Mouse (Mus musculus): ENCODE data around the gene Aff4.
"Not testable (repeated sequence)": the region's sequence is repeated elsewhere in the genome, so short reads cannot be mapped to it uniquely, and the experiment has no call there.

Gene Aff4

DNA sequence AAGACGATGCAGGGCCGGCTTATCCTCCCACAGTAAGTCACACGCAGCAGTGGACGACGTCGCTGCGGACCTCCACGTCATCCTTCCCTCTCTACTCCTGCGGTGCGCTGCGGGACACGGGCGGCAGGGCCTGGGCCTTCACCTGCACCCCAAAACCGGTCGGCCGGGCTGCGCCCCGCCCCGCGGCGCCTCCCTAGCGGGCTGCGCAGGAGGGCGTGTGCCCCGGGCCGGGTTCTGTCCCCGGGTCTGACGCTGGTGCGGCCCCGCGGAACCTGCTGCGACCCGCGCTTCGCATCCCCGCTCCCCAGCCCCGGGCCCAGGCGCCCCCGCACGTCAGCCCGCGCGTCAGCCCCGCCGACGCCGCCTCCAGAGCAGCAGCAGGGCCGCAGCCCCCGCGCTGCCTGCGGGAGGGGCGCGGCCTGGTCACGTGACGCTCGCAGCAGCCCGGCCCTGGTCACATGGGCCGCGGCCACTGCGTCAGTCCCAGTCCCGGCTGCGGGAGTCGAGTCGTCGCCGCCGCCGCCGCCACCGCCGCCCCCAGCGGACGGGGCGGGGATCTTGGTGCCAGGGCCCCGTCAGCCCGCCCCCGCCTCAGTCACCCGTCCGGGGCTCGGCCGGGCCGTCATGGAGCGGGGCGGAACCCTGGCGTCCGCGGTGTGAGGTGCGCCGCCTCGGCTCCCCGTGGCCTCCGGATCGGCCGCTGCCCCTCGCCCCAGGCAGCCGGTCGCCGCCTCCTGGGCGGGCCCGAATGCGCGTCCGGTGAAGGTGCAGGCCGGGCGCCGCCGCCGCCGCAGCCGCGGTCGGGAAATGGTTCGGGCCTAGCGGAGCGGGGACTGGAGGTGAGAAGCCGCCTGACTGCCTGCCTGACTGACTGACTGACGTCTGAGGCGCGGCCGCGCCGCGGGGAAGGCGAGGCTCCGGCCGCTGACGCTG lies at the start of gene Aff4:
Gene Aff4 (plus strand): TSS at position 543 of the 933 bp plus-strand sequence.
- peak; percentile 73 to 74 for DNase-seq (ENCODE audit: low spot score in 2 of 2)

DNA sequence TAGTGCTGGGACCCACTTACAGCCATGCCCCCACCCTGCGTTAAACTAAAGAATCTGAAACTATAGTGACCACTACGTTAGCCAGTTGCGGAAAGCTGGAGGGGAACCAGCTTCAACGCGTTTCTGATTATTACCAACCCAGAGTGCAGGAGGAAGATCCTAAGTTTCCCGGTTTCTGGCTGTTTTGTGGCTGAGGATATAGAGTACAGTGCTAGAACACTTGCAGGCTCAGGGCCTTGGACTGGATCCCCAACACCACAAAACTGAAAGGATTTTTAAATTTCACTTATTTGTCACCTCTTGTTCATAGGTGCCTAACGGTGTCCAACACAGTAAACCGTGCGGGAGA lies 49.5 kb upstream of the Aff4 start:
- no peak for DNase-seq (ENCODE audit: low spot score in 2 of 2)

DNA sequence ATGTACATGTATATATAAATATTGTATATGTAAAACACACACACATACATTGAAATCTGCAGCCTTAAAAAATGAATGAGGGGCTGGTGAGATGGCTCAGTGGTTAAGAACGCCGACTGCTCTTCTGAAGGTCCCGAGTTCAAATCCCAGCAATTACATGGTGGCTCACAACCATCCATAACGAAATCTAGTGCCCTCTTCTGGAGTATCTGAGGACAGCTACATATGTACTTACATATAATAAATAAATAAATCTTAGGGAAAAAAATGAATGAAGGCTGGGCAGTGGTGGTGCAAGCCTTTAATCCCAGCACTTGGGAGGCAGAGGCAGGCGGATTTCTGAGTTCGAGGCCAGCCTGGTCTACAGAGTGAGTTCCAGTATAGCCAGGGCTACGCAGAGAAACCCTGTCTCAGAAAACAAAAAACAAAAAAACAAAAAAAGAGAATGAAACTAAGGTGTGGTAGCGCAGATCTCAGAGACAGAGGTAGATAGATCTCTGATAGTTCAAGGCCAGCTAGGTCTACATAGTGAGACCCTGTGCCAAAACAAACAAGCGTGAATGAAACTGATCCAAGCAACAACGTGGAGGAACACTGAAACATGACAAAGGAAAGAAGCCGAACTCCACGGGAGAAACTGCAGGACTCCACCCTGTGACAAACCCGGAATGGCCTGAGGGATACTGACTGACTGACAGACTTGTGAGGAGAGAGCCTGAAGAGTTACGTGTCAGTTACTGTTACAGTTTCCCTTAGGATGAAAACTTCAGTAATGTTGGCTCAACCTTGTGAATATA lies 46.4 kb upstream of the Aff4 start:
- DNase-seq (ENCODE audit: low spot score in 2 of 2): no peak

GRCm38 (mm10) chr11:53306965-53307364 lies 43.7 kb upstream of the Aff4 start:
- no peak for DNase-seq (ENCODE audit: low spot score in 2 of 2)

GRCm38 (mm10) chr11:53307558-53308065 lies 43.0 kb upstream of the Aff4 start:
- DNase-seq (ENCODE audit: low spot score in 2 of 2): no peak

- DNase-seq (ENCODE audit: low spot score in 2 of 2): no peak
Measured at GRCm38 (mm10) chr11:53308251-53308864, 42.3 kb upstream of the Aff4 start.

DNA sequence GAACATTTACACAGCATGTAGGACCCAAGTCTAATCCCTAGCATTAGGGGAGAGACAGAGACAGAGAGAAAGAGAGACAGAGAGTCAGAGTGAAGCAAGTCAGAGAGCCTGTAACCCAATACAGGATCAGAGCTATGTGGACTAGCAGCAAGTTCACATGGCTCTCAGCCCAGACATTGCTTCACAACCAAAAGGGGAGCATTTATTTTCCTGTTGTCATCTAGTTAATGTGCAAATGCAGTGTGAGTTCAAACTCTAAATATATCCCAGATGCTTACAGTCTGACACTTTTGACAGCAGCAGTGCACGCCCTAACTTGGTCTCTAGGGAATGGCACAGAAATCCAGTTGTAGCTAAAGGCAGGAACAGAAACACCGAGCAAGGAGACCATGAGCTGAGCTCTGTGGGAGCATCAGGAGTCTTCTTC lies 41.7 kb upstream of the Aff4 start:
- no peak for DNase-seq (ENCODE audit: low spot score in 2 of 2)

DNA sequence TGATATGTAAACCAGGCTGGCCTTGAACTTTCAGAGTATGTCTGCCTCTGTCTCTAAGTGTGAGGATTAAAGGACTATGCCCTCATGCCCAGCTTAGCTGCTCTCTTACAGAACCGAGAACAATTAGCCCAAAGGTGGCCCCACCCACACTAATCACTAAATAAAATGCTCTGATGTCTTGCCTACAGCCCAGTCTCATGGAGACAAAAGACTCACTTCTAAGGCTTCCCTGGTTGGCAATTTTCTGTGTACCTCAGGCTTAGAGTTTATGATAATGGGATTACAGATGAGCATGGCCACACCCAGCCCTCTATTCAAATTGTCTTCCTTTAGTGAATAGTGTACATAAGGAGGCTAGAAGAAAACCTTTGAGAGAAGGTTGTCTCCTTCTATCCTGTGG lies 39.2 kb upstream of the Aff4 start:
- no peak for DNase-seq (ENCODE audit: low spot score in 2 of 2)

DNA sequence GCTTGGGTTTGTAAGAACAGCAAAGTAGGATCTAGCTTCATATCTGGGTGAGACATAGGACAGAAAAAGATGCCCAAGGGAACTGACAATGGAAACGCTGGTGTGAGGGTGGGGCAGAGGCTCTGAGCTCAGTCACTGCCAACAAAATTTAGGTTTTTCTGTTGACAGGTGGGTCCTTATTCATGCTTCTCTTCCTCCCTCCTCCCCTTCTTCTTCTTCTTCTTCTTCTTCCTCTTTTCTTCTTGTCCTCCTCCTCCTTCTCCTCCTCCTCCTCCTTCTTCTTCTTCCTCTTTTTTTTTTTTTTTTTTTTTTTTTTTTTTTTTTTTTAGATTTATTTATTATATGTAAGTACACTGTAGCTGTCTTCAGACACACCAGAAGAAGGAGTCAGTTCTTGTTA lies 37.8 kb upstream of the Aff4 start:
- DNase-seq (ENCODE audit: low spot score in 2 of 2): not testable (repeated sequence)

DNA sequence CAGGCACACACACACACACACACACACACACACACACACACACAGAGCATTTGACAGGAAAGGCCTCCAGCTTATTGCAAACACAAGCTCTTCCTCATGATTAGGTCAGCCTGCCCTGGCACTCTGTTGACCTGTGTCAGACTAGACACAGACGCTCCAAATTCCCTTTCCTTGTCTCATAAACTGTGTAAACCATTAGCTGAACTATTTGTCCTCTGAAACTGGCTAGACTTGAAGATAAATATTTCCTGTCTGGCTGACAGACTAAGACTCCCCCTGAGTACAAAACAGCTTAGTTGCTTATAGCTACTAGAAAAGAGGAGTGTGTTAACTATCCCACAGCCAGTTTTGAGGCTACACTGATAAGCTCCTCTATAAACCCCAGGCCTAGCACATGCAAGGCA lies 35.9 kb upstream of the Aff4 start:
- no peak for DNase-seq (ENCODE audit: low spot score in 2 of 2)

- DNase-seq (ENCODE audit: low spot score in 2 of 2): no peak
Measured at GRCm38 (mm10) chr11:53316996-53317395, 33.6 kb upstream of the Aff4 start.

- no peak for DNase-seq (ENCODE audit: low spot score in 2 of 2)
Measured at GRCm38 (mm10) chr11:53318041-53318440, 32.6 kb upstream of the Aff4 start.

DNA sequence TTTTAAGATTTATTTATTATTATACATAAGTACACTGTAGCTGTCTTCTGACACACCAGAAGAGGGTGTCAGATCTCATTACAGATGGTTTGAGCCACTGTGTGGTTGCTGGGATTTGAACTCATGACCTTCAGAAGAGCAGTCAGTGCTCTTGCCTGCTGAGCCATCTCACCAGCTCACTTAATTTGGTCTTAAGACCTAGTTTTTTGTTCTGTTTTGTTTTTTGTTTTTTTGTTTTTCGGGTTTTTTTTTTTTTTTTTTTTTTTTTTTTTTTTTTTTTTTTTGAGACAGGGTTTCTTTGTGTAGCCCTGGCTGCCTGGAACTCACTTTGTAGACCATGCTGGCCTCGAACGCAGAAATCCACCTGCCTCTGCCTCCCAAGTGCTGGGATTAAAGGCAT lies 32.1 kb upstream of the Aff4 start:
- DNase-seq (ENCODE audit: low spot score in 2 of 2): not testable (repeated sequence)

GRCm38 (mm10) chr11:53319867-53320266 lies 30.8 kb upstream of the Aff4 start:
- DNase-seq (ENCODE audit: low spot score in 2 of 2): not testable (repeated sequence)

- DNase-seq (ENCODE audit: low spot score in 2 of 2): peak; percentile 72 to 84
Measured at GRCm38 (mm10) chr11:53324512-53324968, 26.1 kb upstream of the Aff4 start, which contains the start of gene Zcchc10. TSS of gene Zcchc10 (plus strand) at chr11:53324679.

DNA sequence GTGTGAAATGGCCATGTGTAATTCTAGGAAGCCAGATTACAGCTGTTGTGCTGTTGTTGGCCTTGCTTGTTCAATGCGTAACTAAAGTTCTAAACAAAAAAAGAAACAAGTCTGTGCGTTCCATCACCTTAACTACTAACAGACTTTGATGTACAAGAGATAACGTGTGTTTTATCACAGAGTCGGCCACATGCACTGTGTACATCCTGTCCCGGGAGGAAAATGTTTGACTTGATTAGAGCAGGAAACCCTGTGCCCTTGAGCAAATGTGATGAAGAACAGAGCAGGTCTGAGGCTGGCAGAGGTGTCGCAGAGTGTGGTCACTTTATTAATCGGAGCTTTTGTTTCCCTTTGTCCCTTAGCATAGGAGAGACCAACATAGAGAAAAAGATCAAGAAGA lies 20.3 kb upstream of the Aff4 start:
- DNase-seq (ENCODE audit: low spot score in 2 of 2): no peak

DNA sequence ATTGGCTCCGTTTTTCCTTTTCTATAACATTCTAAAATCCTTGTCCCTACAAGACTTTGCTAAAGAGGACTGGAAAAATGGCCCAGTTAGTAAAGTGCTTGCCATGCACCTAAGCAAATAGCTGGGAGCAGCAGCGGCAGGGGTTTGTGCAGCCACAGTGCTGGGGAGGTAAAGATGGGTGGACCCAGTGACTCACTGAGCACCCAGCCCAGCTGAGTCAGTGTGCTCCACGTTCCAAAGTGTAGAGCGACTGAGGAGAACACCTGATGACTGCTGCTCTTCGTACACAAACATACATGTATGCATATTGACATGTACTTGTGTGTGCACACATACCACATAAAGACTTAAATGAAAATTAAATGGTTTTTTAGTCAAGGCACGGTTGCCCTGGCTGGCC lies 19.5 kb upstream of the Aff4 start:
- DNase-seq (ENCODE audit: low spot score in 2 of 2): no peak

- DNase-seq (ENCODE audit: low spot score in 2 of 2): no peak
Measured at GRCm38 (mm10) chr11:53332076-53332680, 18.5 kb upstream of the Aff4 start.

- no peak for DNase-seq (ENCODE audit: low spot score in 2 of 2)
Measured at GRCm38 (mm10) chr11:53335505-53336181, 15.0 kb upstream of the Aff4 start.

DNA sequence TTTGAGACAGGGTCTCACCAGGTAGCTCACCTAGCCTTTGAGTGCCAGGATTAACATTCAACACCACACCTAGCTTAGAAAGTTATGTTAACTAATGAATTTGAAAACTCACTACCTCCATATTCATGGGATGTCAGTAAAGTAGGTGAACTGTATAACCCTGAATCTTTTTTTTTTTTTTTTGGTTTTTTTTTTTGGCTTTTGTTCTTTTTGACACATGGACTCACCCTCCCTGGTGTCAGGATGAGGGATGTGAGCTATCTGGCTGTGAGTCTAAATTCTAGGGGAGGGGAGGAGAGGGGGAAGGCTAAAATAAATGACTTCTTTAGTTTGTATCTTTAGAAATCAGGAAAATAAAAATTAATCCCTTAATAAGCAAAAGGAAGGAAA lies 14.5 kb upstream of the Aff4 start:
- DNase-seq (ENCODE audit: low spot score in 2 of 2): no peak

- no peak for DNase-seq (ENCODE audit: low spot score in 2 of 2)
Measured at GRCm38 (mm10) chr11:53336924-53337323, 13.7 kb upstream of the Aff4 start.
